Mouse (Mus musculus) heart, adult 8-10 months (tissue): ENCODE measurements around the gene Myh7b. TPM values are rescaled to one million over a fixed set of nuclear protein-coding genes. Genes with fewer than 3 reads are reported as not detected.
"Not testable (repeated sequence)": the region's sequence is repeated elsewhere in the genome, so short reads cannot be mapped to it uniquely, and the experiment has no call there.

Experiments used
- DNase-seq: peaks from one replicate; pipeline ENCODE4 v3.0.0; 2022; ENCODE audit warnings: low spot score
- total RNA-seq, 4 experiments: library from RNA; stranded (reverse); gene quantifications; 2 replicates each; pipeline ENCODE4 v1.2.4; 2022

The Myh7b gene
- total RNA-seq, 4 experiments from 2014 or later: 21.9 to 55.5 (median 33.1) TPM

DNA sequence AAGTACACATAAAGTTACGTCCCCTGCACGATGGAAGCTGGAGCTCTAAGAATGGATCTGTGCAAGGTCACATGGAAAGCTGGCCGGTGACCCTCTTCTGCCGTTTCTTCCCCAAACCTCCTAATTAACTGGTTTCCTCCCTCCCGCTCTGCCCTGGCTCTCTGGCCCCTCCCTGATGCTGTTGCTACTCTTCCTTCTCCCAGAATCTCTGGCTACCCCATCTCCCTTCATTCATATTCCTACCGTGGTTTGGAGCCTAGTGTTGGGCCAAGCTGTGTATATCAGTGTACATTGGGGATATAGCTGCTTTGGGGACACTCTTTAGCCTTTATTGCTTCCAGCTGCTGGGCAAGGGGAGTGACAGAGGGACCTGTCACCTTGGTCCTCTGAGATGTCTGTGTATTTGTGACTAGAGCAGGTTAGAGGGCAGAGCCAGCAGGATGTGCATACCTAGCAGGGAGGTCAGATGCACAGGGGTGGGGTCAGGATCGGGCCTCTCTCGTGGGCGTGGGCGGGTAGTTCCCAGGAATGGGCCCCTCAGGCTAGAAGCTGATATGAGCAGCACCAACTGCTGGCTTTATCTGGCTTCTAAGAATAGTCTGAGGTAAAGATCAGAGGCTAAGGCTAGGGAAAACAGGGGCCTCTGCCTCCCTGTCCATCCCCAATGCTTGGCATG, 6.3 kb upstream of the Myh7b start:
- DNase-seq: no peak

- not testable (repeated sequence) for DNase-seq
Observed at GRCm38 (mm10) chr2:155605236-155605589, 5.8 kb upstream of the Myh7b start.

GRCm38 (mm10) chr2:155606360-155606759, 4.7 kb upstream of the Myh7b start:
- peak; percentile 36 for DNase-seq

- no peak for DNase-seq
Observed at GRCm38 (mm10) chr2:155611834-155612550, 980 bp downstream of the Myh7b start.

DNA sequence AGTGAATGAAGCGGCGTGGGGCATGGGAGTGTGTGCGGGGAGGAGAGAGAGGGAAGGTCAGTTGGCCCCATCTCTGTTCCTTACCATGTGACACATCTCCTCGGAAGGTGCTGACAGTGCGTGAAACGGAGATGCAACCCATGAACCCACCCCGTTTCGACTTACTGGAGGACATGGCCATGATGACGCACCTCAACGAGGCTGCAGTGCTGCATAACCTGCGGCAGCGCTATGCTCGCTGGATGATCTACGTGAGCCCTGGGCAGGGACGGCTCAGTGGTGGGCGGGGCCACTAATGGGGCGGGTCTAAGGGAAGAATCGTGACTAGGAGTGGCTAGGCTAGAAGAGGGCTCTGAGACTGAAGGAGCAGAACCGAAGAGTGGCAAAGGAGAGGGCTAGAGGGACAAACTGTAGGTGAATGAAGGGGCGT, 2.3 kb downstream of the Myh7b start:
- no peak for DNase-seq

DNA sequence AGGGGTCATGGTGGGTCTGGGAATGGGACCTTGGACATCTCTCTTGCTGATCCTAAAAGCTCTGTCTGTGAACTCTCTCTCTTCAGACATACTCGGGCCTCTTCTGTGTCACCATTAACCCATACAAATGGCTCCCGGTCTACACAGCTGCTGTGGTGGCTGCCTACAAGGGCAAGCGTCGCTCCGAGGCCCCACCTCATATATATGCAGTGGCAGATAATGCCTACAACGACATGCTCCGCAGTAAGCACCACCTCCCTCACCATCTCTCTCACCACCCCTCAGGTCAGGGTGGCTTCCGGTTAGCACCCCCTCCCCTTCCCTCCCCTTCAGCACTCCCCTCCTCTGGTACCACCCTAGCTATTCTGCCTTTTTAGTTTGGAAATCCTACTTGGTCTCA, 2.9 kb downstream of the Myh7b start:
- no peak for DNase-seq

GRCm38 (mm10) chr2:155616971-155617370, 6.0 kb downstream of the Myh7b start:
- DNase-seq: no peak

DNA sequence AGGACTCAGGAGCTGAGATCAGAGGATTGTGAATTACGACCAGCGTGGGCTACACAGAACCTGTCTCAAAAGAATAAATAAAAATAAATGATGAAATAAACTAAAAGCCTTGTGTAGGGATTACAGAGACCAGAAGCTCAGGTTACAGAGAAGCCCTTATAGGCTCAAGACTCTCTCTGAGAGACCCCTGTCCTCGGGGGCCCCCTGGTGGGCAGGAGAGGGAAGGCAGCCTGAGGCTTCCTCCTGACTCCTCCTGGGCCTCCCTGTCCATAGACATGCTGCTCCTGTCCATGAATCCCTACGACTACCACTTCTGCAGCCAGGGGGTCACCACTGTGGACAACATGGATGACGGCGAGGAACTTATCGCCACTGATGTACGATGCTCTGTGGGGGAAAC, 8.8 kb downstream of the Myh7b start:
- DNase-seq: peak; percentile 80

- DNase-seq: no peak
Observed at GRCm38 (mm10) chr2:155622606-155623005, 11.6 kb downstream of the Myh7b start.

GRCm38 (mm10) chr2:155623996-155624395, 13.0 kb downstream of the Myh7b start:
- no peak for DNase-seq

DNA sequence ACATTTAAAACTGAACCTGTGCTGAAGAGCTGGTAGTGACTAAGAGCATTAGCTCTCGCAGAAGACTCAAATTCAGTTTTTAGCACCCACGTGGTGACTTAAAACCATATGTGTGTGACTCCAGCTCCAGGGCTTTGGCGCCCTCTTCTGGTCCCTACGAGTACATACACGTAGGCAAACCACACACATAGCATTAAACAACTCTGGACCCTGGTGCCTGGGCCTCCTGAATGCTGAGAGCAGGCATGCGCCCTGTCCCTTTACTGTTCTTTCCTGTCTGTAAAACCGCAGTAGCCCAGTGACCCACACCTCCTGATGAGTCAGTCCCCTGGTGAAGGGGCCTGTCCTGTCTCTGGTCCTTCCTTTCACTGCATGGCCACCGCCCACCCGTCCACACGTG, 13.7 kb downstream of the Myh7b start:
- no peak for DNase-seq

DNA sequence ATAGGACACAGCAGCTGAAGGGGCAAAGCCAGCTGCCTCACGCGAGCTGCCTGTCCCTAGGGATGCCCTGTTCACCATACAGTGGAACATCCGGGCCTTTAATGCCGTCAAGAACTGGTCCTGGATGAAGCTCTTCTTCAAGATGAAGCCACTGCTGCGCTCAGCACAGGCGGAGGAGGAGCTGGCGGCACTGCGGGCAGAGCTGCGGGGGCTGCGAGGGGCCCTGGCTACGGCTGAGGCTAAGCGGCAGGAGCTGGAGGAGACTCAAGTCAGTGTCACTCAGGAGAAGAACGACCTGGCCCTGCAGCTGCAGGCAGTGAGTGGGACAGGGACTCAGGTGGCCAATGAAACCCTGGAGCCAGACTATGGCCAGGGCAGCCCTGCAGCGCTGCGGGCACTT, 15.3 kb downstream of the Myh7b start:
- no peak for DNase-seq

DNA sequence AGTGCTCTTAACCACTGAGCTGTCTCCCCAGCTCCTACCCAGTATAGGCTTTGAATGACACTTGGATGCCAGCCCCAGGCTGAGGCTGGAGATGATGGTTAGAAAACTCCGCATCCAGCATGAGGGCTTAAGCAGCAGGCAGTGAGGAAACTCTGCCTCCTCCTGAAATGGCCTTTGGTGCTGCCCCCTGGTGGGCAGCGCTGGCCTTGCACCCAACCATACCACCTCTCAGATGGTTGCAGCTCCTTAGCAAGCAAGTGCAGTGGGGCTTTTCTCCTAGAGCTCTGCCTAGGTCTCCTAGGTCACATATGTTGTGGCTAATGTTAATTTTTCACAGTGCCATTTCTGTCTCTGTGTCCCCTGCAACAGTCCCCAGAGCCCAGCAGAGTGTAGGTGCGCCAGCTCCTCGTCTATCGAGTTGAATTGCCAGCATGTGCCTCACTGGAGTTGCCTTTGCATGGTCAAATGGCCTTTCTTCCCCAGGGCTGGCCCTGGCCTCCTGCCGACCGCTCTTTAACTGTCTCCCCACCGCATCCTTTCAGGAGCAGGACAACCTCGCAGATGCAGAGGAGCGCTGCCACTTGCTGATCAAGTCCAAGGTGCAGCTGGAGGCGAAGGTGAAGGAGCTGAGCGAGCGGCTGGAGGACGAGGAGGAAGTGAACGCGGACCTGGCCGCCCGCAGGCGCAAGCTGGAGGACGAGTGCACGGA, 16.2 kb downstream of the Myh7b start:
- DNase-seq: peak; percentile 48

- no peak for DNase-seq
Observed at GRCm38 (mm10) chr2:155628112-155628511, 17.1 kb downstream of the Myh7b start.

DNA sequence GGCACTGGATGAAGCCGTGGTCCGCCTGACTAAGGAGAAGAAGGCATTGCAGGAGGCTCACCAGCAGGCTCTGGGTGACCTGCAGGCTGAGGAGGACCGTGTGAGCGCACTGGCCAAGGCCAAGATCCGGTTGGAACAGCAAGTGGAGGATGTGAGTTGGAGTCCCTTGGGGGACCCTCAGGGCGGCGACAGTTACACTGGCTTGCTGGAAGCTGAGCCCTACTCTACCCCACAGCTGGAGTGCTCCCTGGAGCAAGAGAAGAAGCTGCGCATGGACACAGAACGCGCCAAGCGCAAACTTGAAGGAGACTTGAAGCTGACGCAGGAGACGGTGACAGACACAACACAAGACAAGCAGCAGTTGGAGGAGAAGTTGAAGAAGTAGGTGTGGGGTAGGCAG, 17.5 kb downstream of the Myh7b start:
- no peak for DNase-seq

DNA sequence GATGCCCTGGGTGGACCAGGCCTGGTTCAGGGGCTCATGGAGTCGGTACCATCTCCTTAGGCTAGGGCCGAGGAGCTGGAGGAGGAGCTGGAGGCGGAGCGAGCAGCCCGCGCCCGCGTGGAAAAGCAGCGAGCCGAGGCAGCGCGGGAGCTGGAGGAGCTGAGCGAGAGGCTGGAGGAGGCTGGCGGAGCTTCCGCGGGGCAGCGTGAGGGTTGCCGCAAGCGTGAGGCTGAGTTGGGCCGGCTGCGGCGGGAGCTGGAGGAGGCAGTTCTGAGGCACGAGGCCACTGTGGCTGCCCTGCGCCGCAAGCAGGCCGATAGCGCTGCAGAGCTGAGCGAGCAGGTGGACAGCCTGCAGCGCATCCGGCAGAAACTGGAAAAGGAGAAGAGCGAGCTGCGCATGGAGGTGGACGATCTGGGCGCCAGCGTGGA, 18.2 kb downstream of the Myh7b start:
- no peak for DNase-seq

- DNase-seq: no peak
Observed at GRCm38 (mm10) chr2:155630153-155630552, 19.1 kb downstream of the Myh7b start.

GRCm38 (mm10) chr2:155630590-155631416, 19.8 kb downstream of the Myh7b start:
- DNase-seq: no peak

DNA sequence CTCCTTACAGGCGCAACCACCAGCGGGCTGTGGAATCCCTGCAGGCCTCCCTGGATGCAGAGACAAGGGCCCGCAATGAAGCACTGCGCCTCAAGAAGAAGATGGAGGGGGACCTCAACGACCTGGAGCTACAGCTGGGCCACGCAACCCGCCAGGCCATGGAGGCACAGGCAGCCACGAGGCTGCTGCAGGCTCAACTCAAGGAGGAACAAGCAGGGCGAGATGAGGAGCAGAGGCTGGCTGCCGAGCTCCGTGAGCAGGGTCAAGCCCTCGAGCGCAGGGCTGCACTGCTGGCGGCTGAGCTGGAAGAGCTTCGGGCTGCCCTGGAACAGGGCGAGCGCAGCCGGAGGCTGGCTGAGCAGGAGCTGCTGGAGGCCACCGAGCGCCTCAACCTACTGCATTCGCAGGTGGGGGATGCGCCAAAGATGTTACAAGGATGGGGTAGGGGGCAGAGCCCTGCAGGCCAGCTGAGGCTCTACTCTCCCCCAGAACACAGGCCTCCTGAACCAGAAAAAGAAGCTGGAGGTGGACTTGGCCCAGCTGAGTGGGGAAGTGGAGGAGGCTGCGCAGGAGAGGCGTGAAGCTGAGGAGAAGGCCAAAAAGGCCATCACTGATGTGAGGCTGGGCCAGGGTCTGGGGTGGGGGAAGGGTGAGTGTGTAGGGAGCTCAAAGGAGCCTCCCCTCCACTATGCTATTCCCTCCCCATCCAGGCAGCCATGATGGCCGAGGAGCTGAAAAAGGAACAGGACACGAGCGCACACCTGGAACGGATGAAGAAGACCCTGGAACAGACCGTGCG, 21.3 kb downstream of the Myh7b start:
- DNase-seq: no peak

GRCm38 (mm10) chr2:155633121-155633520, 22.1 kb downstream of the Myh7b start:
- no peak for DNase-seq

GRCm38 (mm10) chr2:155633731-155634130, 22.7 kb downstream of the Myh7b start:
- no peak for DNase-seq
